Mouse (Mus musculus): Measurements from ENCODE around the gene Thsd7b. TPM values are rescaled to one million over a fixed set of nuclear protein-coding genes. Genes with fewer than 3 reads are reported as not detected.
"Not testable (repeated sequence)": the region's sequence is repeated elsewhere in the genome, so short reads cannot be mapped to it uniquely, and the experiment has no call there.

Gene Thsd7b
- total and polyA plus RNA-seq, 2 experiments from 2014 or later, result 8.0 to 19.9 TPM

DNA sequence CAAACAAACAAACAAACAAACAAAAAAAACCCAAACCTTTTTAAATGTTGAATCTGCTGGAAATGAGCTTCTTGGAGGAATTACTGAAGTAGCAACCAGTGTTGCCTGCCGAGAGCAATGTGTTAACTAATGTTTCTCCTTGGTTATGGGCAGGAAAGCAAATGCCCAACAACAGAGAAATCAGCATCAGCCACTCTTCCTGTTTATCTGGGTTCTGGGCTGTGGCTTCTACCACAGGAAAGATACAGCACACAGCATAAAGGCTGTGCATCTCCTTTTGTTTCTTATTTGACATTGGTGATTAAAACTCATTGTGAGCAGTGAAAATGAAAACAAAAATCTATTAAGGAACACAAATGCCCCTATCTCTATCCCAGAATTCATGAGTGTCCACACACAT, 343.0 kb downstream of the Thsd7b start:
- ATAC-seq, result no peak
- no peak overlapping the region for H3K9ac ChIP-seq
- no peak overlapping the region for H3K4me3 ChIP-seq (ENCODE audit: low read depth, low read length)

DNA sequence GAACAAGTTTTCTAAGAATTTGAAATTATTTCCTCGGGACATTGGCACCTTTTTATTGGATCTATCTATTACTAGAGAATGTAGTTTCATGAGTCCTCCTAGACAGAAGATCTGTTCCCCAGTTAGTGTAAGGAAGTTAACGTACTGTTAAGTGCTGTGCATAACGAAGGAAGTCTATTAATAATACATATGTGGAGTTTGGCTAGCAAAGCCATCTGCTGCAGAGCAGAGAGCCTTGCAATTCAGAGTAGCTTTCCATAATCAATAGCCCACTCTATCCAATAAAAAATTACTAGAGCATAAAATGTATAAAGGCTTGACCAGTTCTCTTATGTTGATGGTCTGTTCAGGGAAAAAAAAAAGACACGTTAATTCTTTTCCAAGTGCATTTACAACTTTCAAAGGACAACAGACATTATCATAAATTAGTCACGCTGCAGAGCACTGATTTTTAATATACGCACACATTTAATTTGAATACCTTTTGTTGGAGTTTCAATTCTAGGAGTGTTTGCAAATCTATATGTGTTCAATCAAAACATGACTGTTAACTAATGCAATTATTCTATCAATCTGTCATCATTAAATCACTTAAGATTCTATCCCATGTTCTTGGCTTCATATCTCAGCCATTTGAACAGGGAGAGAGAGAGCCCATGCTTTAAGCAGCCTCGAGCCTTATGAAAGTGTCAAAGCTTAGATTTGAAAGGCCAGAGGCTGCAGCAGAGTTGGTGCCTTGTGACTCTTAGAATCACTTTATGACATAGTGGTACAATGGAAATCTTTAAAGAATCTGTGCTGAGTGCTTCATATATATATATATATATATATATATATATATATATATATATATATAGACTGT, 346.6 kb downstream of the Thsd7b start:
- Histone ChIP-seq H3K27me3 (ENCODE audit: insufficient read depth, low read length) (no peaks in the 10 kb centered on the region), H3K4me3 (ENCODE audit: low read depth, low read length) (no peak overlapping the region), H3K36me3 (ENCODE audit: insufficient read depth) (no peaks in the 10 kb centered on the region), H3K9ac (no peak overlapping the region), H3K9me3 (ENCODE audit: low read length) (no peaks in the 10 kb centered on the region), H3K4me2 (ENCODE audit: low read depth) (no peak overlapping the region), H3K27ac (ENCODE audit: low read depth, low read length) (no peak overlapping the region), H3K4me1 (ENCODE audit: insufficient read depth) (no peaks in the 10 kb centered on the region)
- ATAC-seq (no peak), DNase-seq (peak; percentile 3)
- no peak for TF ChIP-seq CTCF (IDR thresholded peaks at IDR 0.05; ENCODE audit: low read depth)
- WGBS, result 37% methylated on average over 7 of the region's 7 CpGs

More for the DNA sequence above, 343.0 kb downstream of the Thsd7b start:
- no peak overlapping the region for H3K27ac ChIP-seq (ENCODE audit: low read depth, low read length)
- no peaks in the 10 kb centered on the region for H3K4me1 ChIP-seq (ENCODE audit: insufficient read depth)
- no peaks in the 10 kb centered on the region for H3K9me3 ChIP-seq (ENCODE audit: low read length)
- no peak for TF ChIP-seq CTCF (IDR thresholded peaks at IDR 0.05; ENCODE audit: low read depth)
- no peak overlapping the region for H3K4me2 ChIP-seq (ENCODE audit: low read depth)
- no peaks in the 10 kb centered on the region for H3K27me3 ChIP-seq (ENCODE audit: insufficient read depth, low read length)
- WGBS, result 80% methylated on average over 1 of the region's 1 CpGs
- DNase-seq, result no peak
- H3K36me3 ChIP-seq (ENCODE audit: insufficient read depth), result no peaks in the 10 kb centered on the region

GRCm38 (mm10) chr1:129624519-129624918, 351.4 kb downstream of the Thsd7b start:
- no peaks in the 10 kb centered on the region for H3K9me3 ChIP-seq (ENCODE audit: low read length)
- DNase-seq, result no peak
- WGBS, result 89% methylated on average over 6 of the region's 6 CpGs
- H3K36me3 ChIP-seq (ENCODE audit: insufficient read depth), result no peaks in the 10 kb centered on the region
- H3K27me3 ChIP-seq (ENCODE audit: insufficient read depth, low read length), result no peaks in the 10 kb centered on the region
- TF ChIP-seq CTCF (IDR thresholded peaks at IDR 0.05; ENCODE audit: low read depth), result no peak
- no peak overlapping the region for H3K9ac ChIP-seq
- H3K27ac ChIP-seq (ENCODE audit: low read depth, low read length), result no peak overlapping the region
- no peak overlapping the region for H3K4me3 ChIP-seq (ENCODE audit: low read depth, low read length)
- H3K4me1 ChIP-seq (ENCODE audit: insufficient read depth), result no peaks in the 10 kb centered on the region
- ATAC-seq, result no peak
- no peak overlapping the region for H3K4me2 ChIP-seq (ENCODE audit: low read depth)

DNA sequence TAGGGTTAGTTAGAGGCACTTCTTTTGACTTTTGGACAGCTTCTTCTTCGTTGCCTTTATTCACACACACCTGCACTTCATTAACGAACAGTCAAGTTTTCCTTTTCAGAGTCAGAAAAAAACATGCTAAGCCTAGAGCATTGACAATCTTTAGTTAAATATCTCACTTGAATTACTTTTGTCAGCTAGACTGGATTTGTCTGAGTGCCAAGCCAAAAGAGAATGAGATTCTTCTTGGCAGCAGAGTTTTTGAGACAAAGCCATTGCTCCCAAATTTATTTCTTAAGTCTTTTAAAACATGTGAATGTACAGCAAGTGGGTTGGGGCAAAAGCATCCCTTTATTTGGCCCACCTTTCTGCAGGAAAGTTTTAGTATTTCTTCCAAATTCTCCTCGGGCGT, 362.0 kb downstream of the Thsd7b start:
- Histone ChIP-seq H3K9ac (no peak overlapping the region), H3K36me3 (ENCODE audit: insufficient read depth) (no peaks in the 10 kb centered on the region), H3K9me3 (ENCODE audit: low read length) (no peaks in the 10 kb centered on the region), H3K27me3 (ENCODE audit: insufficient read depth, low read length) (no peaks in the 10 kb centered on the region), H3K27ac (ENCODE audit: low read depth, low read length) (no peak overlapping the region), H3K4me1 (ENCODE audit: insufficient read depth) (no peaks in the 10 kb centered on the region), H3K4me3 (ENCODE audit: low read depth, low read length) (no peak overlapping the region), H3K4me2 (ENCODE audit: low read depth) (no peak overlapping the region)
- TF ChIP-seq CTCF (IDR thresholded peaks at IDR 0.05; ENCODE audit: low read depth), result no peak
- no peak for ATAC-seq
- peak; percentile 27 for DNase-seq
- 39% methylated on average over 4 of the region's 4 CpGs for WGBS

GRCm38 (mm10) chr1:129644252-129644861, 371.3 kb downstream of the Thsd7b start:
- Histone ChIP-seq H3K4me1 (ENCODE audit: insufficient read depth) (peaks cover 10% of the 10 kb centered on the region; the same call in 1 of the 2 replicates), H3K9me3 (ENCODE audit: low read length) (no peaks in the 10 kb centered on the region), H3K36me3 (ENCODE audit: insufficient read depth) (no peaks in the 10 kb centered on the region), H3K9ac (no peak overlapping the region), H3K4me2 (ENCODE audit: low read depth) (no peak overlapping the region), H3K4me3 (ENCODE audit: low read depth, low read length) (no peak overlapping the region), H3K27me3 (ENCODE audit: insufficient read depth, low read length) (no peaks in the 10 kb centered on the region), H3K27ac (ENCODE audit: low read depth, low read length) (no peak overlapping the region)
- ATAC-seq, result peak; percentile 84
- 24% methylated on average over 8 of the region's 8 CpGs for WGBS
- peak; percentile 31 for DNase-seq
- no peak for TF ChIP-seq CTCF (IDR thresholded peaks at IDR 0.05; ENCODE audit: low read depth)

- not testable (repeated sequence) for H3K4me3 ChIP-seq (ENCODE audit: low read depth, low read length); H3K4me2 ChIP-seq (ENCODE audit: low read depth); H3K9me3 ChIP-seq (ENCODE audit: low read length); H3K36me3 ChIP-seq (ENCODE audit: insufficient read depth); H3K9ac ChIP-seq; ATAC-seq; H3K27ac ChIP-seq (ENCODE audit: low read depth, low read length); H3K4me1 ChIP-seq (ENCODE audit: insufficient read depth); DNase-seq; H3K27me3 ChIP-seq (ENCODE audit: insufficient read depth, low read length)
- 92% methylated on average over 6 of the region's 6 CpGs for WGBS
These were observed 378.3 kb downstream of the Thsd7b start for GRCm38 (mm10) chr1:129651448-129651847.

DNA sequence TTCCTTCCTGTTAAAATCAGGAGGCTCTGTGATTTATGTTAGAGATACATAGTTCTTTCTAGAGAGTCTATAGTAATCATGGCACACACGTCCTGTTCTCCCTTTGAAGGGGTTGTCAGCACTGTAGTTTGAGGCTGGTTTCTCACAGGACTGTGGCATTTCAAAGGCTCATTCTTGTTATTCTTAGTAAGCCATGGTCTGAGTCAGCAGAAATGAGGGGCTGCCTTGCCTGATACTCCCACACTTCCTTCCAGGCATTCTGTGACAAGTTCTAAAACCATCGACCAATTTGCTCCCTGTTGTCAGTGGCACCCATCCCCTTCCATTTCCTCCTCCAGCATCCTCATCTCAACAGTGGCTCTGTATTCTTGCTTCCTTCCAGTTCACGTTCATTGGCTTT, 384.9 kb downstream of the Thsd7b start:
- no peaks in the 10 kb centered on the region for H3K36me3 ChIP-seq (ENCODE audit: insufficient read depth)
- no peaks in the 10 kb centered on the region for H3K27me3 ChIP-seq (ENCODE audit: insufficient read depth, low read length)
- no peak overlapping the region for H3K4me2 ChIP-seq (ENCODE audit: low read depth)
- no peak for TF ChIP-seq CTCF (IDR thresholded peaks at IDR 0.05; ENCODE audit: low read depth)
- no peak overlapping the region for H3K4me3 ChIP-seq (ENCODE audit: low read depth, low read length)
- no peak overlapping the region for H3K27ac ChIP-seq (ENCODE audit: low read depth, low read length)
- H3K4me1 ChIP-seq (ENCODE audit: insufficient read depth), result no peaks in the 10 kb centered on the region
- WGBS, result 67% methylated on average over 3 of the region's 3 CpGs
- no peak for DNase-seq
- H3K9ac ChIP-seq, result no peak overlapping the region
- no peak for ATAC-seq
- H3K9me3 ChIP-seq (ENCODE audit: low read length), result no peaks in the 10 kb centered on the region

Data from forebrain, postnatal 0 days (tissue).